Mouse (Mus musculus): Measurements from ENCODE around the gene Amn. TPM values are rescaled to one million over a fixed set of nuclear protein-coding genes. Genes with fewer than 3 reads are reported as not detected.

The Amn gene
- polyA plus RNA-seq, 1 experiment, result 1,225 TPM

GRCm38 (mm10) chr12:111274447-111275149, 3.7 kb downstream of the Amn start:
- TF ChIP-seq CTCF (IDR thresholded peaks at IDR 0.05; ENCODE audit: extremely low read depth, insufficient read length, insufficient replicate concordance, low read depth, low read length) (no peak), POLR2A (IDR thresholded peaks at IDR 0.05; ENCODE audit: low read depth, low read length) (no peak)
- Histone ChIP-seq H3K4me1 (ENCODE audit: control insufficient read depth, insufficient read depth, insufficient read length, low read length) (peaks cover 23% of the 10 kb centered on the region), H3K27ac (ENCODE audit: insufficient read depth, low read depth, low read length) (no peak overlapping the region), H3K27me3 (ENCODE audit: control insufficient read depth, insufficient read depth, low read length) (peaks cover 13% of the 10 kb centered on the region; the same call in 1 of the 2 replicates), H3K4me3 (ENCODE audit: low read depth, low read length) (no peak overlapping the region; the same call in 1 of the 2 replicates), H3K36me3 (ENCODE audit: control insufficient read depth, insufficient read depth, low read length) (peaks cover 25% of the 10 kb centered on the region)
- 60% methylated on average over 80 of the region's 80 CpGs for WGBS

GRCm38 (mm10) chr12:111275150-111275841, 4.4 kb downstream of the Amn start:
- no peak for TF ChIP-seq CTCF (IDR thresholded peaks at IDR 0.05; ENCODE audit: extremely low read depth, insufficient read length, insufficient replicate concordance, low read depth, low read length)
- no peak for TF ChIP-seq POLR2A (IDR thresholded peaks at IDR 0.05; ENCODE audit: low read depth, low read length)
- H3K36me3 ChIP-seq (ENCODE audit: control insufficient read depth, insufficient read depth, low read length), result peaks cover 25% of the 10 kb centered on the region
- peaks cover 17% of the 10 kb centered on the region for H3K4me1 ChIP-seq (ENCODE audit: control insufficient read depth, insufficient read depth, insufficient read length, low read length)
- H3K4me3 ChIP-seq (ENCODE audit: low read depth, low read length), result no peak overlapping the region; the same call in 1 of the 2 replicates
- 65% methylated on average over 58 of the region's 58 CpGs for WGBS
- no peak overlapping the region for H3K27ac ChIP-seq (ENCODE audit: insufficient read depth, low read depth, low read length)
- peaks cover 13% of the 10 kb centered on the region; the same call in 1 of the 2 replicates for H3K27me3 ChIP-seq (ENCODE audit: control insufficient read depth, insufficient read depth, low read length)

GRCm38 (mm10) chr12:111276371-111276770, 5.5 kb downstream of the Amn start:
- TF ChIP-seq CTCF (IDR thresholded peaks at IDR 0.05; ENCODE audit: extremely low read depth, insufficient read length, insufficient replicate concordance, low read depth, low read length), result no peak
- no peak for TF ChIP-seq POLR2A (IDR thresholded peaks at IDR 0.05; ENCODE audit: low read depth, low read length)
- no peak overlapping the region for H3K4me3 ChIP-seq (ENCODE audit: low read depth, low read length)
- H3K36me3 ChIP-seq (ENCODE audit: control insufficient read depth, insufficient read depth, low read length), result peaks cover 25% of the 10 kb centered on the region
- H3K27ac ChIP-seq (ENCODE audit: insufficient read depth, low read depth, low read length), result no peak overlapping the region
- peaks cover 11% of the 10 kb centered on the region; the same call in 1 of the 2 replicates for H3K27me3 ChIP-seq (ENCODE audit: control insufficient read depth, insufficient read depth, low read length)
- peaks cover 15% of the 10 kb centered on the region for H3K4me1 ChIP-seq (ENCODE audit: control insufficient read depth, insufficient read depth, insufficient read length, low read length)
- WGBS, result 74% methylated on average over 6 of the region's 6 CpGs

GRCm38 (mm10) chr12:111283573-111283972, 12.7 kb downstream of the Amn start:
- no peaks in the 10 kb centered on the region for H3K27me3 ChIP-seq (ENCODE audit: control insufficient read depth, insufficient read depth, low read length)
- no peak overlapping the region for H3K27ac ChIP-seq (ENCODE audit: insufficient read depth, low read depth, low read length)
- 89% methylated on average over 4 of the region's 4 CpGs for WGBS
- no peak overlapping the region for H3K4me3 ChIP-seq (ENCODE audit: low read depth, low read length)
- no peak for TF ChIP-seq POLR2A (IDR thresholded peaks at IDR 0.05; ENCODE audit: low read depth, low read length)
- no peak for TF ChIP-seq CTCF (IDR thresholded peaks at IDR 0.05; ENCODE audit: extremely low read depth, insufficient read length, insufficient replicate concordance, low read depth, low read length)
- H3K4me1 ChIP-seq (ENCODE audit: control insufficient read depth, insufficient read depth, insufficient read length, low read length), result no peaks in the 10 kb centered on the region
- no peaks in the 10 kb centered on the region for H3K36me3 ChIP-seq (ENCODE audit: control insufficient read depth, insufficient read depth, low read length)

GRCm38 (mm10) chr12:111284532-111284931, 13.6 kb downstream of the Amn start:
- Histone ChIP-seq H3K4me1 (ENCODE audit: control insufficient read depth, insufficient read depth, insufficient read length, low read length) (no peaks in the 10 kb centered on the region), H3K4me3 (ENCODE audit: low read depth, low read length) (no peak overlapping the region), H3K27me3 (ENCODE audit: control insufficient read depth, insufficient read depth, low read length) (no peaks in the 10 kb centered on the region), H3K27ac (ENCODE audit: insufficient read depth, low read depth, low read length) (no peak overlapping the region), H3K36me3 (ENCODE audit: control insufficient read depth, insufficient read depth, low read length) (no peaks in the 10 kb centered on the region)
- WGBS, result 41% methylated on average over 10 of the region's 10 CpGs
- TF ChIP-seq POLR2A (IDR thresholded peaks at IDR 0.05; ENCODE audit: low read depth, low read length) (no peak), CTCF (IDR thresholded peaks at IDR 0.05; ENCODE audit: extremely low read depth, insufficient read length, insufficient replicate concordance, low read depth, low read length) (no peak)

- H3K4me3 ChIP-seq (ENCODE audit: low read depth, low read length), result no peak overlapping the region
- H3K4me1 ChIP-seq (ENCODE audit: control insufficient read depth, insufficient read depth, insufficient read length, low read length), result no peaks in the 10 kb centered on the region
- H3K36me3 ChIP-seq (ENCODE audit: control insufficient read depth, insufficient read depth, low read length), result peaks cover 62% of the 10 kb centered on the region
- H3K27me3 ChIP-seq (ENCODE audit: control insufficient read depth, insufficient read depth, low read length), result no peaks in the 10 kb centered on the region
- no peak overlapping the region for H3K27ac ChIP-seq (ENCODE audit: insufficient read depth, low read depth, low read length)
- TF ChIP-seq CTCF (IDR thresholded peaks at IDR 0.05; ENCODE audit: extremely low read depth, insufficient read length, insufficient replicate concordance, low read depth, low read length), result no peak
- TF ChIP-seq POLR2A (IDR thresholded peaks at IDR 0.05; ENCODE audit: low read depth, low read length), result no peak
- WGBS, result 57% methylated on average over 12 of the region's 12 CpGs
Measured at GRCm38 (mm10) chr12:111293025-111293424, 22.1 kb downstream of the Amn start.
